Mouse (Mus musculus) adipocyte (in vitro differentiated cells): ENCODE data around the gene Gm10803.

Experiments
- DNase-seq: peaks from one replicate; pipeline ENCODE4 v3.0.0-alpha.2; 2016; ENCODE audit warnings: low spot score

Gm10803 gene

DNA sequence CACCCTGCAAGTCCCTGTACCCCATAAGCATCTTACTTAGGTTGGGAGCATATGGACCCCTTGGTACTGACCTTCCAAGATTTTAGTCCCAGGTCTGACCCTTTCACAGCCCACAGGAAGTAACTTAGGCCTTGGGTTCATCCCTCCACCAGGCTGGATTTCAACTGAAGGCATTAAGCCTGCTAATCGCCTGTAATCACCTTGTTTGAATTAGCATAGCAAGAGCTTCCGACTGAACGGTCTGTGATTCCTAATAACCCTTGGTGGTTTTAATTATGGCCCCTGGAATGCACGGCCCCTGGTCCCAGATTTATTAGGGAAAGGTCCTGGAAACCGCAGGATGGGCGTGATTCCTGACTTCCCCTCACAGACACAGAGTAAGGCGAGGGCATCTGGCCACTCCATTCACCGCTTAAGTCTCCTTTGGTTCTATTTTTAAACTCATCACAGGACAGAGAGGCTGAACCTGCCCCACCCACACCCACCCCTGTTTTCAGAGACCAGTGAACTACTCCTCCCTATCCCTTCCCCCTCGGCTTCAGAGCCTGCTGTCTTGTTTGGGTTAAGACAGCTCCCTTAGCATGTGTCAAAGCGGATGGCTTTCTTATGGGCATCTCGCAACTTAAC is 31.9 kb downstream of the Gm10803 start:
- DNase-seq, result no peak

GRCm38 (mm10) chr2:93593121-93593520 is 32.8 kb downstream of the Gm10803 start:
- DNase-seq, result no peak

DNA sequence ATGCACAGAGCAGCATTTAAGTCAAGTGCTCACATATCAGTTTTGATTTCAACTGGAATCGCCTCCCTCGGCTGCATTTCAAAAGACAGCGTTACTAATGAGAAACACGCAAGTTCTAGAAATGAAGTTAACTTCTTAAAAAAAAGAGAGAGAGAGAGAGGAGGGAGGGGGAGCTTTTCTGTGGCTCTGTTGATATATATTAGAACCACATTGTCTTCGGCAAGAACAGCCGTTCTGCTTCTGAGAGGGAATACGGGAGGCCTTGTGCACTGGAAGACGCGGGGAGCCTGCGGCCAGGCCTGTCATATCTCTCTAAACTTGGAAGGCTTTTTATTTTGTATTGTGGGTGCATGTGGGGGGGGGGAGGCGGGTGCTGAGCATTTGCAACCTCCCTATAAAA is 36.8 kb downstream of the Gm10803 start:
- no peak for DNase-seq

GRCm38 (mm10) chr2:93599731-93600130 is 39.4 kb downstream of the Gm10803 start:
- no peak for DNase-seq

GRCm38 (mm10) chr2:93604601-93605285 is 44.4 kb downstream of the Gm10803 start:
- peak; percentile 20 for DNase-seq

GRCm38 (mm10) chr2:93608800-93609199 is 48.4 kb downstream of the Gm10803 start:
- DNase-seq, result no peak

DNA sequence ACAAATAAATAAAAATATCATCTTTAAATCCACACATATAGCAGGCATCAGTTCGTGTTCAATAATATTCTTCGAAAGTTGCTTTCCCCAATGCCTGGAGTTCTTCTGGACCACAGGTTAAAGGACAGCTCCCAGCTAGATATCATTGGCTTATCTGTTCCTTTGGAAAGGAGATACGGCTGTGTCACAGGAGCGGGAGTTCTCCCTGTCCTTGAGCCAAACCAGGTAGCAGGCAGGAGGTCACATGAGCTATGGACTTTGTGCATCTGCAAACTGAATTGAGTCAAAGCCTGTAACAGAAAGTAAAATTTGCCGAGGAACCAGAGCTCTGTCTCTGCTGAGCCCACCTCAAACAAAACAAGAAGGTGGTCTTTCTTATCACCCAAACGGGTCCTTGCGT is 52.7 kb downstream of the Gm10803 start:
- no peak for DNase-seq
